In the genomic region with DNA sequence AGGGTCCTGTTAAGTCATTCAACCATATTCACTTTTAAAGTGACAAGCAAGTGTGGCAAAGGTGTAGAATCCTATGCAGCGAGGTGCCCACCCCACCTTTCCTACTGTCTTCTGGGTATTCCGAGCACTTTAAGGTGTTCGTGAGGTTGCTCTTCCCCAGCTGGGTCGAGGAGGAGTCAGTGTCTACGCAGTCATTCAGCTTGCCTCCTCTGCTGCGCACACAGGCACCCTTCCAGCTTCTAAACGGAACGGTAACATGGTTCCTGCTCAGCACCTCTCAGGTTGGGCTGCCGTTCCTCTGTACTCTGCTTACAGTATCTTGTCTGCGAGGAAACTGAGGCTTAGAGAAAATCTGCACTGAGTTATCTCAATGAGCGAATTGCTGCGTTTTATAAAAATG, we compare ENCODE assay signal across 8 mouse cellular contexts. TPM values are rescaled to one million over a fixed set of nuclear protein-coding genes. Genes with fewer than 3 reads are reported as not detected.
DNase-seq lines count a peak whose midpoint lies in the region; ATAC-seq and TF ChIP-seq lines count a peak whose summit lies in the region.

No protein-coding gene starts in this region.

- peak overlapping the region; percentile 4; the same call in 1 of the 2 replicates for H3K4me3 ChIP-seq in heart, embryonic 12.5 days
- H3K4me3 ChIP-seq in spleen, adult 2 months (ENCODE audit: extremely low read depth, insufficient read depth, insufficient read length) = peak overlapping the region; percentile 10; the same call in 1 of the 2 replicates
- H3K4me3 ChIP-seq in kidney, embryonic 16.5 days (ENCODE audit: low read length) = peak overlapping the region; percentile 18
- H3K4me3 ChIP-seq in thymus, adult 2 months (ENCODE audit: control insufficient read depth, insufficient read depth, low read length) = no peak overlapping the region

- H3K9me3 ChIP-seq in heart, embryonic 12.5 days (replicated peaks) = no peaks in the 10 kb centered on the region
- H3K9me3 ChIP-seq in kidney, embryonic 16.5 days (ENCODE audit: low read length) = no peaks in the 10 kb centered on the region

- no peak for TF ChIP-seq POLR2A in spleen, adult 2 months (IDR thresholded peaks at IDR 0.05; ENCODE audit: low read depth, low read length)
- no peak for TF ChIP-seq POLR2A in thymus, adult 2 months (IDR thresholded peaks at IDR 0.05; ENCODE audit: control insufficient read depth, extremely low read depth, insufficient read depth, low read length, poor library complexity)

- H3K9ac ChIP-seq in heart, embryonic 12.5 days = no peak overlapping the region
- peak overlapping the region; percentile 8; the same call in 1 of the 2 replicates for H3K9ac ChIP-seq in kidney, embryonic 16.5 days (replicated peaks; ENCODE audit: low read length)

- no peak overlapping the region for H3K27ac ChIP-seq in heart, embryonic 12.5 days (ENCODE audit: poor library complexity, severe bottlenecking)
- no peak overlapping the region for H3K27ac ChIP-seq in spleen, adult 2 months (ENCODE audit: insufficient read depth, low read length)
- H3K27ac ChIP-seq in kidney, embryonic 16.5 days (ENCODE audit: low read length) = peak overlapping the region; percentile 64; the same call in 1 of the 2 replicates
- H3K27ac ChIP-seq in thymus, adult 2 months (ENCODE audit: control insufficient read depth, insufficient read depth, low read length) = no peak overlapping the region

- 49% methylated on average over 12 of the region's 12 CpGs for WGBS in heart, embryonic 12.5 days
- 49% methylated on average over 12 of the region's 12 CpGs for WGBS in spleen, adult 2 months
- 44% methylated on average over 12 of the region's 12 CpGs for WGBS in kidney, embryonic 16.5 days
- WGBS in thymus, adult 2 months = 49% methylated on average over 12 of the region's 12 CpGs

- H3K4me1 ChIP-seq in heart, embryonic 12.5 days (replicated peaks) = peaks cover 56% of the 10 kb centered on the region
- H3K4me1 ChIP-seq in spleen, adult 2 months (ENCODE audit: control insufficient read depth, insufficient read depth, insufficient read length) = no peaks in the 10 kb centered on the region
- H3K4me1 ChIP-seq in kidney, embryonic 16.5 days (ENCODE audit: insufficient read depth, low read length) = peaks cover 33% of the 10 kb centered on the region
- no peaks in the 10 kb centered on the region for H3K4me1 ChIP-seq in thymus, adult 2 months (replicated peaks; ENCODE audit: control insufficient read depth, insufficient read depth, low read length)

- DNase-seq in heart, postnatal 4 days = no peak
- DNase-seq in spleen, adult 2 months (ENCODE audit: low read depth in 1 of 2, low spot score in 2 of 2) = no peak
- DNase-seq in spleen, postnatal 4 days (ENCODE audit: low spot score in 2 of 2) = no peak
- no peak for DNase-seq in thymus, adult 2 months
- no peak for DNase-seq in adrenal gland, adult 2 months

- no peaks in the 10 kb centered on the region for H3K36me3 ChIP-seq in heart, embryonic 12.5 days
- H3K36me3 ChIP-seq in spleen, adult 2 months (ENCODE audit: control insufficient read depth, insufficient read depth, low read length) = no peaks in the 10 kb centered on the region
- H3K36me3 ChIP-seq in kidney, embryonic 16.5 days (ENCODE audit: insufficient read depth, low read length) = no peaks in the 10 kb centered on the region
- H3K36me3 ChIP-seq in thymus, adult 2 months (ENCODE audit: control insufficient read depth, insufficient read depth, low read length) = no peaks in the 10 kb centered on the region

- ATAC-seq in heart, embryonic 12.5 days (ENCODE audit: insufficient number of reproducible peaks, low FRiP score) = no peak
- no peak for ATAC-seq in kidney, embryonic 16.5 days (ENCODE audit: low FRiP score, low TSS enrichment)
- ATAC-seq in inflammation-experienced regulatory T-cells, adult 6 months = no peak

- no peaks in the 10 kb centered on the region for H3K27me3 ChIP-seq in heart, embryonic 12.5 days (replicated peaks)
- H3K27me3 ChIP-seq in spleen, adult 2 months (ENCODE audit: control insufficient read depth, insufficient read depth, low read length) = no peaks in the 10 kb centered on the region
- H3K27me3 ChIP-seq in kidney, embryonic 16.5 days (ENCODE audit: insufficient read depth, low read length) = no peaks in the 10 kb centered on the region
- H3K27me3 ChIP-seq in thymus, adult 2 months (ENCODE audit: control insufficient read depth, insufficient read depth, low read length) = no peaks in the 10 kb centered on the region

- TF ChIP-seq CTCF in spleen, adult 2 months (IDR thresholded peaks at IDR 0.05; ENCODE audit: extremely low read depth, insufficient read depth, insufficient read length, insufficient replicate concordance) = no peak
- no peak for TF ChIP-seq CTCF in thymus, adult 2 months (IDR thresholded peaks at IDR 0.05; ENCODE audit: borderline replicate concordance, control insufficient read depth, extremely low read depth, insufficient read depth, low read length, poor library complexity)

- peak overlapping the region; percentile 50 for H3K4me2 ChIP-seq in heart, embryonic 12.5 days
- H3K4me2 ChIP-seq in kidney, embryonic 16.5 days (replicated peaks; ENCODE audit: low read depth, low read length) = peak overlapping the region; percentile 47

RNA-seq across cellular contexts. Expression of a gene that starts 40.4 kb away (rescaled TPM):
- polyA plus RNA-seq in heart, embryonic 12.5 days (2016; fragmentation: Nextera tagmentation; extraction: Ambion mirVana) = 53.4 and 53.5 TPM in 2 replicates
- total RNA-seq in heart, postnatal 4 days (2021) = 100 to 1,000 TPM; 312 to 353 TPM
- polyA plus RNA-seq in spleen, adult 2 months (2012; rRNA removed) = 53.8 and 62.0 TPM in 2 replicates
- 39.3 and 43.2 TPM in 2 replicates for polyA plus RNA-seq in kidney, embryonic 16.5 days (2015; fragmentation: Nextera tagmentation; extraction: Ambion mirVana)
- polyA plus RNA-seq in thymus, adult 2 months (2012; rRNA removed) = 216 and 231 TPM in 2 replicates
- polyA plus RNA-seq in inflammation-experienced regulatory T-cells, adult 6 months (2017; shearing (Covaris generic)) = 100 to 1,000 TPM; 240 to 284 (median 264) TPM
- total RNA-seq in adrenal gland, adult 2 months (2021) = 10 to 100 TPM; 33.6 to 39.9 TPM
- 15.8 and 20.5 TPM in 2 replicates for polyA plus RNA-seq in adrenal gland, adult 2 months (2012; rRNA removed)
